Mouse (Mus musculus) cerebellum, adult 9-11 months (tissue): ENCODE results near the gene E2f2.

Experiments
- DNase-seq: peaks from one replicate; pipeline ENCODE4 v3.0.0; 2022

The E2f2 gene

GRCm38 (mm10) chr4:136145362-136145885, 26.8 kb upstream of the E2f2 start:
- DNase-seq = no peak

DNA sequence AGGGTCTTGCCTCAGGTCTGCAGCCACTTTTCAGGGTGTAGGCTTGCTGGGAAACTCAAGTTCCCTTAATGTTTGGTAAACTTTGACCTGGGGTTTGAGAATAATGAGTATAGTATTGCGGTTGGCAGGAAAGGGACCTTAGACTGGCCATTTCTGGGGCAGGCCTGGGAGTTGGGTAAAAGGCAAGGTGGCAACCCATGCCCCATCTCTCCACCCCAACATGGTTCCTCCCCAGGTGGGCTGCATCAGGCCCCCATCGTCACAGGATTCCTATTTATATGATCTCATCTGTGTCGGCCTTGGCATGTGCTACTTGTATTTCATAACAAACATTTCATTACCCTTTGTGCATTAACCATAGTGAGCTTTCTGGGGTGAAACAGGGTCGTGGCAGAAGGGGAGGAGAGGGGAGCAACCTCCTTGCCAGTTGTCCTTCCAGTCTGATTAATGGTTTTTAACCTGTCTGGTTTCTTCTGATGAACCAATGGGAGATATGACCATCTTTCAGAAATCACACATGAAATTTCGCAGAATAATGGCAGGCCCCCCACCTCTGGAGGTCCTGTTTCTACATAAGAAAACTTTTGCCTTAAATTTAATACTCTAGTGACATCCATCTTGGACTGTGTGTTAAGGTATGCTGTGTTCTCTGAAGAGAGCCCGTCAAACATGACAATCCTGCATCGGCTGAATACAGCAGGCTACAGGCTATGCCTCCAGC, 26.0 kb upstream of the E2f2 start:
- no peak for DNase-seq

DNA sequence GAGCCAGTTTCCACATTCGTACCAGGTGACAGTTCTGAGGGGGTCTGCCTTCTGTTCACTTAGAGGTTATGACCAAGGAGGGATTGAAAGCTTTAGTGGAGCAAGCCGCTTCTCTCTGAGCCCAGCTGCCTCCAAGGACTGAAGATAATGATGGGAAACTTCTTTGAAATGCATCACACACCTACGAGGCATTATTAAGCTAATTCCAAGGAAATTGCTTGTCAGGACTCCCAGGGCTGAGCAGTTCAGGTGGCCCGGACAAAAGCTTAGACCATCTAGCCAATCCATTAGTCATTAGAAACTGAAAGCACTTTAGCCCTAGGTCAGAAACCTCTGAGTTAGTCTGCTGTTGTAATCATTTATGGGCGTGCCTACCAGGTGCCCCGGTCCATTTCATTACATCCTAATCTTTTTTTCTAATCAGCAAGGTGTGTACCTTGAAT, 25.5 kb upstream of the E2f2 start:
- DNase-seq = no peak

DNA sequence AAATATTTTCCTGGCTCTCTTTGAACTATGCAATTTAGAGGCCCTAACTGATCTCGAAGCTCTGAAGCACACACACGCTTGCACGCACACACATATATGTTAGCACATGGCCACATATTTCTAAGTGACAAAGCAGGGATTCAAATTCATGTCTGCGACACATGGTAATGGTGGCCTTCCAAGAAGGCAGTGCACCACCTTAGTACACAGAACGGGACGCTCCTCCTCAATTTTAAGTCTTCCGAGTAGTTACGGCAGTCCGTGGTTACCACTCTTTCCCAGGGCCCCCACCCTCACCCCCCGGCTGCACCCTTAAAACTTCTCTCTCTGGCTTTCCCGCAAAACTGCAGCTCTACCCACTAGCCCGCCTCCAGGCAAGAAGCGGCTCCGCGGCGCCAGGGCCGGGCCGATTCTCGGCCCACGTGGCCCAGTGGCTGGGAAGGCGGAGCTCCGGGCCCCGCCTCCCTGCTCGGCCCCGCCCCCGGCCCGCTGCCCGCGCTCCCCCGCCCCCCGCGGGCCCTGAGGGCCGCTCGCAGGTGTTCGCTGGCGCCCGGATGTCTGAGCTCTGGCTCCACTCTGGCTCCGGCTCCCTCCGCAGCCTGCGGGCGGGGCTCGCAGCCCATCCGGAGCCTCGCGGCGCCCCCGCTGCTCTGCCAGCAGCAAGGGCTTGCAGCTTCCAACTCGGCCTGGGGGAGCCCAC, 24.6 kb upstream of the E2f2 start:
- DNase-seq = peak; percentile 42

- no peak for DNase-seq
Observed at GRCm38 (mm10) chr4:136148342-136149044, 23.7 kb upstream of the E2f2 start.

DNA sequence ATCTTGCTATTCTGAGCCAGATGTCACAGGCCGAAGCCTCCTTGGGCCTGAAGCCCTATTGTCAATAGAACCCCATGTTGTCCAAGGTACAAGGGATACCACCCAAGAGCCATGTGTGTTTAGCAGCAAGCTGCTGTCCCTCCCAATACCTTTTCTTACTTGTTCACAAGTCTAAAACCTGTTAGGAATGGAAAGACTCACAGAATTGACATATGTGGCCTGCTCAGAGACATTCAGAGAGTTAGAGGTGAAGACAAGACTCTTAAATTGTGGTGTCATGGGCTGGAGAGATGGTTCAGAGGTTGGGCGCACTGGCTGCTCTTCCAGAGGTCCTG, 23.2 kb upstream of the E2f2 start:
- no peak for DNase-seq

DNA sequence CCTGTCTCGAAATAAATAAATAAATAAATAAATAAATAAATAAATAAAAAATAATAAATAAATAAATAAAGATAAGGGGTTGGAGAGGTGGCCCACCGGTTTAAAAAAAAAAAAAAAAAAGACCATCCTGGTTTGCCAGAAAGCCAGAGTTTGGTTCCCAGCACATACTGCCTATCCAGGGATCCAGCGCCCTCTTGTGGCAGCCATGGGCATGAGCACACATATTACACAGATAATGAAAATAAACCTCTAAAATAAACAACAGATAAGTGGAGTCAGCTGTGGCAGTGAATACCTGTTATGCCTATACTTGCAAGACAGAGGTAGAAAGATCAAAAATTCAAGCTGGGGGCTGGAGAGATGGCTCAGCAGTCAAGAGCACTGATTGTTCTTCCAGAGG, 22.5 kb upstream of the E2f2 start:
- no peak for DNase-seq

DNA sequence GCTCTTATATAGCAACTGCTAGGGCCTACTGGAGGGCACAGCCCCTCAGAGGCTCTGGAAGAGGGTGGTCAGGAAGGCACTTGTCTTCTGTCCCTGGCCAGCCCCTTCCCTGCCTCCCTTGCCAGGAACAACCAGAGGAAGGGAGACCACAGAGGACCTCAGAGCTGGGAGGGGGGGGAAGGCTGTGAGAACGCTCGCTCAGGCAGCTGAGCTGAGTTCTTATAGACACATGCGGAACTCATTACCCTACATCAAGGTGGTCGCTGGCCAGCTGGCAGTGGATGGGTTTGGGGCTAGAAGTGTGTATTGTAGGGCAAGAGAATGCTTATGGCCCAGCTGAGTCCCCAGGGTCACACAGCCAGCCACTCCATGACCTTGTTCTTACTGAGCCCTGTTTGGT, 21.6 kb upstream of the E2f2 start:
- DNase-seq = no peak

DNA sequence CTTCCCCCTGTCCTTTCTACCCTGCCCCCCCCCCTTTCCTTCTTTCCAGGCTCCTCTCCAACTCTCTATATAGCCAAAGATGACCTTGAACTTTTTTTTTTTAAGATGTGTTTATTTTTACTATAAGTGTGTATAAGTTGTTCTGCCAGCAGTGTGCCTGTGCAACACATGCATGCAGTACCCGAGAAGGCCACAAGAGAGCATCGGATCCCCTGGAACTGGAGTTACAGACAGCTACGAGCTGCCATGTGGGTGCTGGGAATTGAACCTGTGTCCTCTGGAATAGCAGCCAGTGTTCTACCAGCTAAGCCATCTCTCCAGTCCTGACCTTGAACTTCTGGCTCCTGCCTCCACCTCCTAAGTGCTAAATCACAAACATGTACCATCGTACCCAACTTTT, 19.4 kb upstream of the E2f2 start:
- DNase-seq = no peak

GRCm38 (mm10) chr4:136154462-136154861, 17.7 kb upstream of the E2f2 start:
- DNase-seq = no peak

GRCm38 (mm10) chr4:136158498-136158897, 13.7 kb upstream of the E2f2 start:
- DNase-seq = no peak

- peak; percentile 78 for DNase-seq
Observed at GRCm38 (mm10) chr4:136159802-136160397, 12.3 kb upstream of the E2f2 start.

DNA sequence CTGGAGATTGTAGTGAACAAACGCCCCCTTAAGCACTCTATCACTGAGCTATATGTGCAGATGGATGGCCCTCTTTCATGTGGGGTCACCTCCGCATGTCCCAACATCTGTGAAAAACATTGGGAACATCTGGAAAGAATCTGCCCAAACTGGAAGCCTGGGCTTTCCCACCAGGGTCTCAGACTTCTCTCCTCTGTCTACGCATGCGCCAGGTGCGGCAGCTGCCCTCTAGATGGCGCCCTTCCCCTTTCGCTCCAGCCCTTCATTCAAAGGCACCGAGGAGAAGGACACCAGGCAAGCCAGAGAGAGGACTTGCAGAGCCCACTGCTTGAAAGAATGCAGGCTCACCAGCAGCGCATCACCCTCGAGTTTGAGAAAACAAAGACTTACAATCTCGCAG, 8.7 kb upstream of the E2f2 start:
- DNase-seq = peak; percentile 71

DNA sequence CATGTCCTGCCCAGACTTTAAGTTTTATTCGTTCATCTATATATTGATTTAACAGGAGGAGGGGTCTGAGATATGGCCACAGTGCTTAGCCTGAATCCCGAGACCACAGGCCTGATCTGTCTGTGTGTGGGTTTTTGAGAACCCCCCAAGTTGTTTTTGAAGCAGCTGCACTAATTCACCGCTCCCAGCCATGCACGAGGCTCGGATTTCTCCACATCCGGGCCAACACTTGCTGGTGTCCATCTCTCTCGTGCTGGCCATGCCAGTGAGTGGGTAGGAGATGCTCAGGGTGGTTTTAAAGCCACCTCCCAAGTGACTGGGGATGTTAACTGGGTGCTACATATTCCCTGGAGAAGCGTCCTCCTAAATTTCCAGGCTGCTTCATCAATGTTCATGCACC, 7.2 kb upstream of the E2f2 start:
- DNase-seq = no peak

DNA sequence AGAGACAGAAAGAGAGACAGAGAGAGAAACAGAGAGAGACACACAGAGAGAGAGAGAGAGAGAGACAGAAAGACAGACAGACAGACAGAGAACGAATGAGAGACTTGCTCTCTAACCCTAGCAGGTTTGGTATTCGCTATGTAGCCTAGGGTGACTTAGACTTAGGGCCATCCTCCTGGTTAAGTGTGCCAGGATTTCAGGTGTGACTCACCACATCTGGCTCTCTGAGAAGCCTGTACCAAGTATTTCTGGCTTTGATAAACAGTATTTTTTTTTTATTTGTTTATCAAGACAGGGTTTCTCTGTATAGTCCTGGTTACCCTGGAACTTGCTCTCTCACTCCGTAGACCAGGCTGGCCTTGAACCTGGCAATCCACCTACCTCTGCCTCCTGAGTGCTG, 4.5 kb upstream of the E2f2 start:
- DNase-seq = no peak

GRCm38 (mm10) chr4:136170401-136170800, 1.8 kb upstream of the E2f2 start:
- DNase-seq = no peak

- no peak for DNase-seq
Observed at GRCm38 (mm10) chr4:136171455-136171854, 739 bp upstream of the E2f2 start.

DNA sequence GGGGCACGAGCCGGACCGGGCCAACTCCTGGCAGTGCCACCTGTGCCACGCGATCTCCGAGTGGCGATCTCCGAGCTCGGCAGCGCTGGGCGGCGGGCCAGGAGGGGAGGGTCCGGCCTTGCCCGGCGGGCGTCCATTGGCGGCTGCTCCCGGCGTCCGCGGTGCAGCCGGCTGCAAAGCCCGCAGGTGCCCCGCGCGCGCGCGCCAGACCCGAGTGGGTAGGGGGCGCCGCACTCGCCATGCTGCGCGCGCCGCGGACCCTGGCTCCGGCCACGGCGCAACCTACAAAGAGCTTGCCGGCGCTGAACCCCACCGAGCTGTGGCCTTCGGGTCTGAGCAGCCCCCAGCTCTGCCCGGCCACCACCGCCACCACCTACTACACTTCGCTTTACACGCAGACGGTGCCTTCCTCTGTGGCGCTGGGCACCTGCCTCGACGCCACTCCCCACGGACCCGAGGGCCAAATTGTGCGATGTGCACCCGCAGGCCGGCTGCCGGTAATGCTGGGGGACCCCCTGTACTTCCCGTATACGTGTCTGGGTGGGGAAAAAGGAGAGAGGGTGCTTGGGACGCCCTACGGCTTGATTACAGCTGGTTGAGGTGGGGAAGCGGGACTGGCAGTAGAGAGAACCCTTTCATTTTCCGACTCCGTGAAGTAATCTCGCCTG, 482 bp downstream of the E2f2 start:
- peak; percentile 18 for DNase-seq

DNA sequence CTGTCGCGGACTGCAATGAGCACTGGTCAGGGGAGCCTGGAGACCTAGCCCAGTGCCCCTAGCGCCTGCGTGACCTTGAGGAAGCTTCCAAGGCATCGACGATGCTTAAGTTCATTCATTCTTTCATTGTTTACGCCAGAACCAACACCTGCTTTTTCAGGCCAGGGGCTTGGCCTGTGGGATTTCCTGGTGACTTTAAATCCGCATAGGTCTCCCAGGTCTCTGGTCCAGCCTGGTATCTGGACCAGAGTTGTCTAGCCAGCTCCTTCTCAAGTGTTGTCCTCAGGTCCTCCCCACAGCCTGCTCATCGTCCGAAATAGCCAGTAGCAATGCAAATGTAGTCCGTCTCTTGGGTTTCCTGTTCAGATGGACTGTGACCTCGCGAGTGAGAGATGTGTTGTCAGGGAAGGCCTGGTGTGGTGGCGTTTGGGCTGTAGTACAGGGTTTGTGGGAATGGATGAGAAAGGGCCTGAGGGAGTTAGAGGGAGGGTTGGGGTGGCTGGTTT, 1.1 kb downstream of the E2f2 start:
- DNase-seq = no peak

GRCm38 (mm10) chr4:136174216-136175193, 2.3 kb downstream of the E2f2 start:
- no peak for DNase-seq

DNA sequence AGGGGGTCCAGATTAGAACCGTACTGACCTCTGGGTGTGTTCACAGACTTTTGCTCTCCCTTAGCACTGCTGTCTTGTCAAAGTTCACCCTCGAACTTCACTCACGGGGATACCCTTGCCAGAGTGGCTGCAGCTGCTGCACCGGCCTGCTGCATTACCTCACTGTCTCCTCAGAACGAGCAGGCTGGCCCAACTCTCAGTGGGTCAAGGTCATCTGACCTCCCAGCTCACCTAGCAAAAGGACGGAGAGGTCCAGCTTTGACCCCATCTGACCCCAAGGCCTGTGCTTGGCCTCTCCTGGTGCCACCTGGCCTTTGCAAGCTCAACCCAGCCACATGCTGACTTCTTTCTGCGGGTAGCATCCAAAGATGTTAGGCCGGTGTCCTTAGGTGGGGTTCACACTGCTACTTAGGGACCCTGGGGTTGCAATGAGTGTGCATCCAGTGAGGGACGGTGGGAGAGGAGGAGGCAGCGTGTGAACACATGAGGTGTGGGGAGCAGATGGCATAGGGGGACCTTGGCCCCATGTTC, 3.9 kb downstream of the E2f2 start:
- no peak for DNase-seq
